Mouse (Mus musculus) C3H10T1/2 (cell line): ENCODE measurements around the gene Vgll3. TPM values are rescaled to one million over a fixed set of nuclear protein-coding genes. Genes with fewer than 3 reads are reported as not detected.

ENCODE experiments used
- polyA plus RNA-seq, 2 experiments: library from polyadenylated mRNA; unstranded; fragments of >200 nt; fragmentation: generic; extraction: Trizol; gene quantifications; one replicate each; pipeline ENCODE4 v1.2.1; 2012; ENCODE audit warnings: missing spikeins in 2 of 2

Vgll3 gene
- polyA plus RNA-seq: 1 to 10 TPM in 1 of 2 experiments, under 1 TPM in 1; 0.43 to 8.8 TPM

DNA sequence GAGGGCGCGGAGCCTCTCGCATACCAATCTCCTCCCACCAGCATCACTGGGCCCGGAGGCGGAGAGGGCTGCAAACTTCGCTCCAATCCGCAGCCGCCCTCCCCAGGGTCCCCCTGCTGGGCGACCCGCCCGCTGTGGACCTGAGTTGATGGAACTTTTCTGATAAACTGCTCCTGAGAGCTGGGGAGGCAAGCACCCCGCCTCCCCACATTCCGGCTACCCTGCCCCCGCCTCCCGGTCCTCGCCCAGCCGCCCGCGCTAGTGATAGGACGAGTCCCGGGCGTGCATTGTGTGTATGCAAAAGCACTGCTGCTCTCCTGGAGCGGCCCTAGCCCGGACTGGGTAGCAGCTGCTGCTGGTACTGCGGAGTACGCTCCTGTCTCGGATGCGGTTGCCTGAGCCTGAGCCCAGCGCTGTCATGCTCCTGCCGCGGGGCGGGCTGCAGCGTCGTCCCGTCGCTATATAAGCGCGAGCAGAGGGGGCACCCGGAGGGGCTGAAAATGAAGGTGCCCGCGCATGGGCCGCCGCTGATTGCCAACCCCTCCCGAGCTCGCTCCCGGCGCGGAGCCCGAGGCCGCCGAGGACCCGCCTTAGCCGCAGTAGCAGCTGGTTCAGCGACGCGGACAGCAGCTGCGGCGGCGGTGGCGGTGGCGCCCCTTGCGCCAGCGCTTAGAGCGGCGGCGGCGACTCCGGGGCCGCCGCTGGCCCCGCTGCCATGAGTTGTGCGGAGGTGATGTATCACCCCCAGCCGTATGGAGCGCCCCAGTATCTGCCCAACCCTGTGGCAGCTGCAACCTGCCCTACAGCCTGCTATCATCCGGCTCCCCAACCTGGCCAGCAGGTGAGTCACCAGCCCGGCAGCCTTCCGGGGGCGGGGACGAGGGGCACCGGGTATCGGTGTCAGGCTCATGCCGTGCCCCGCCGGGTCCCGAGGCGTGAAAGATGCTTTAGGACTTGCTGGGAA, at the start of gene Vgll3:
Gene Vgll3, plus strand, starts transcription at position 340 of the 964 bp plus-strand sequence.

